Mouse (Mus musculus): ENCODE measurements at regions not wholly inside any gene's neighbourhood (a gene's known extent, or its start where the extent isn't known, plus 50 kb on each side); places are given as distances from the start of the nearest gene placed in this dataset.
"Not testable (repeated sequence)": the region's sequence is repeated elsewhere in the genome, so short reads cannot be mapped to it uniquely, and the experiment has no call there.

DNA sequence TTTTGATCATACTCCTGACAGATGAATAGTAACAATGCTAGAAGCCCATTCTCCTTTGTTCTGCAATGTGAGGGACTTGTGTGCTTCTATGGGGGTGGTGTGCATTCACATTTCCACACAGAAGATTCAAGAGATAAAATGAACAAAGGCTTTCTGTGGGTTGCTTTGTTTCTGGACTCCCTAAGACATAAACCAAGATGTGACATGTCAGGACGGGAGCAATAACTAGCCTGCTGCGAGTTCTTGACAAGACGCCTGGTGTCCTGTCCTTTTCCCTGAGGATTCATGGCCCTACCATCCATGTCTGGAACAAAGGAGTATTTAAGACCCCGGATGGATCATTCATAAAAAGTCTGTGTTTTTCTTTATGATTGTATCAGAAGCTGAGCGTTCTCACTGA lies 874.7 kb downstream of the Robo1 start:
- peaks cover 16% of the 10 kb centered on the region for H3K9me3 ChIP-seq (ENCODE audit: control insufficient read depth, low read length)
- H3K27me3 ChIP-seq (ENCODE audit: control insufficient read depth), result no peaks in the 10 kb centered on the region
- no peaks in the 10 kb centered on the region for H3K36me3 ChIP-seq (ENCODE audit: control insufficient read depth)
- TF ChIP-seq GATA1 (IDR thresholded peaks at IDR 0.05; ENCODE audit: low read length), result no peak
- no peak for TF ChIP-seq TAL1 (IDR thresholded peaks at IDR 0.05; ENCODE audit: low read length)
- no peaks in the 10 kb centered on the region for H3K4me1 ChIP-seq (ENCODE audit: control insufficient read depth)
- H3K4me3 ChIP-seq (replicated peaks), result no peak overlapping the region

DNA sequence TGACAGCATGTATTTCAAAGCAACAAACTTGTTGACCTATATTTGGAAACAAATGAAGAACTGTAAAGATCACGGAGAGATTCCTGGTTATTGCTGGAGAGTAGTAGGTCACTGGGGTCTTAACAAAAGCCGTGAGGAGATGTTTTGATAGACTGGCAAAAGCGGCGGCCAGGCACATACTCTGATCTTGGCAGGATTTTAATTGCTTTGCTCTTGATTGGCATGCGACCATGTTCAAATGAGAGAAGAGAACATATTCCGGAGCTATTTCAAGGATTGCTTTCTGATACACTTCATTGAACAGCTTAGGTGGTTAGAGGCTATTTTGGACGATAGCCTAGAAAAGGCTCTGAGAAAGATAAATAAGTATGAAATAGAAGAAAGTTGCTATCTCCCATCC lies 874.2 kb downstream of the Robo1 start:
- TF ChIP-seq GATA1 (IDR thresholded peaks at IDR 0.05; ENCODE audit: low read length) (no peak), TAL1 (IDR thresholded peaks at IDR 0.05; ENCODE audit: low read length) (no peak)
- no peaks in the 10 kb centered on the region for H3K27me3 ChIP-seq (ENCODE audit: control insufficient read depth)
- H3K4me1 ChIP-seq (ENCODE audit: control insufficient read depth), result no peaks in the 10 kb centered on the region
- peaks cover 16% of the 10 kb centered on the region for H3K9me3 ChIP-seq (ENCODE audit: control insufficient read depth, low read length)
- no peaks in the 10 kb centered on the region for H3K36me3 ChIP-seq (ENCODE audit: control insufficient read depth)
- no peak overlapping the region for H3K4me3 ChIP-seq (replicated peaks)

GRCm38 (mm10) chr16:73155447-73155846 lies 847.3 kb downstream of the Robo1 start:
- no peaks in the 10 kb centered on the region for H3K36me3 ChIP-seq (ENCODE audit: control insufficient read depth)
- TF ChIP-seq TAL1 (IDR thresholded peaks at IDR 0.05; ENCODE audit: low read length) (no peak), GATA1 (IDR thresholded peaks at IDR 0.05; ENCODE audit: low read length) (no peak)
- H3K9me3 ChIP-seq (ENCODE audit: control insufficient read depth, low read length), result peaks cover 9% of the 10 kb centered on the region; the same call in 1 of the 2 replicates
- H3K4me3 ChIP-seq (replicated peaks), result no peak overlapping the region
- H3K27me3 ChIP-seq (ENCODE audit: control insufficient read depth), result no peaks in the 10 kb centered on the region
- no peaks in the 10 kb centered on the region for H3K4me1 ChIP-seq (ENCODE audit: control insufficient read depth)

GRCm38 (mm10) chr16:73127927-73128326 lies 819.8 kb downstream of the Robo1 start:
- H3K36me3 ChIP-seq (ENCODE audit: control insufficient read depth); H3K4me1 ChIP-seq (ENCODE audit: control insufficient read depth); H3K27me3 ChIP-seq (ENCODE audit: control insufficient read depth); H3K9me3 ChIP-seq (ENCODE audit: control insufficient read depth, low read length); H3K4me3 ChIP-seq (replicated peaks): not testable (repeated sequence)

- H3K9me3 ChIP-seq (ENCODE audit: control insufficient read depth, low read length), result no peaks in the 10 kb centered on the region; the same call in 1 of the 2 replicates
- TF ChIP-seq GATA1 (IDR thresholded peaks at IDR 0.05; ENCODE audit: low read length) (no peak), TAL1 (IDR thresholded peaks at IDR 0.05; ENCODE audit: low read length) (no peak)
- no peaks in the 10 kb centered on the region for H3K4me1 ChIP-seq (ENCODE audit: control insufficient read depth)
- no peaks in the 10 kb centered on the region for H3K36me3 ChIP-seq (ENCODE audit: control insufficient read depth)
- H3K27me3 ChIP-seq (ENCODE audit: control insufficient read depth), result no peaks in the 10 kb centered on the region
- no peak overlapping the region for H3K4me3 ChIP-seq (replicated peaks)
Observed at GRCm38 (mm10) chr16:73120568-73120967, 812.5 kb downstream of the Robo1 start.

- TF ChIP-seq GATA1 (IDR thresholded peaks at IDR 0.05; ENCODE audit: low read length), result no peak
- no peak for TF ChIP-seq TAL1 (IDR thresholded peaks at IDR 0.05; ENCODE audit: low read length)
- no peaks in the 10 kb centered on the region for H3K27me3 ChIP-seq (ENCODE audit: control insufficient read depth)
- no peaks in the 10 kb centered on the region for H3K4me1 ChIP-seq (ENCODE audit: control insufficient read depth)
- no peak overlapping the region for H3K4me3 ChIP-seq (replicated peaks)
- H3K36me3 ChIP-seq (ENCODE audit: control insufficient read depth), result no peaks in the 10 kb centered on the region
- no peaks in the 10 kb centered on the region for H3K9me3 ChIP-seq (ENCODE audit: control insufficient read depth, low read length)
Observed at GRCm38 (mm10) chr16:73117338-73117737, 809.2 kb downstream of the Robo1 start.

DNA sequence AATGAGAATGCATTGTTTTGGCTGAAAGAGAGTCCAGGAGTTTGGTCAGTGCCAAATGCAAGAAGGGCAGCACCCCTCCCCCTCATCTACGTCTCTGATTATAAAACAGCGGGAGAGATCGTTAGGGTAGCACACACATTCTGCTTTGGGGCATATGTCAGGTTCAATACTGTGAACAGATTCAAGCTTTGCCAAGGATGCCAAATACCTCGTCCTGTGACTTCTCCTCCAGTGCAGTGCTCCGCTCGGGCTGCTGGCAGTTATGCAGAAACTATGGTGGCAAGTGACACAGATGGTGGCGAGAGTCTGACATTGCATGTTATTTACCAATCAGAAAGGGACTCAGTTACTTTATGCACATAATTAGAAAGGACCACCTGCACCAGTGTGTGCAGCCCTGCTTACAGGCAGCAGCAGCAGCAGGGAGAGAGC lies 799.9 kb downstream of the Robo1 start:
- Histone ChIP-seq H3K9me3 (ENCODE audit: control insufficient read depth, low read length) (0 out of 2 replicates have a peak, but pooled peaks cover 3% of the 10 kb centered on the region), H3K4me1 (ENCODE audit: control insufficient read depth) (no peaks in the 10 kb centered on the region), H3K27me3 (ENCODE audit: control insufficient read depth) (no peaks in the 10 kb centered on the region), H3K36me3 (ENCODE audit: control insufficient read depth) (no peaks in the 10 kb centered on the region), H3K4me3 (replicated peaks) (no peak overlapping the region)
- TF ChIP-seq GATA1 (IDR thresholded peaks at IDR 0.05; ENCODE audit: low read length) (no peak), TAL1 (IDR thresholded peaks at IDR 0.05; ENCODE audit: low read length) (no peak)

DNA sequence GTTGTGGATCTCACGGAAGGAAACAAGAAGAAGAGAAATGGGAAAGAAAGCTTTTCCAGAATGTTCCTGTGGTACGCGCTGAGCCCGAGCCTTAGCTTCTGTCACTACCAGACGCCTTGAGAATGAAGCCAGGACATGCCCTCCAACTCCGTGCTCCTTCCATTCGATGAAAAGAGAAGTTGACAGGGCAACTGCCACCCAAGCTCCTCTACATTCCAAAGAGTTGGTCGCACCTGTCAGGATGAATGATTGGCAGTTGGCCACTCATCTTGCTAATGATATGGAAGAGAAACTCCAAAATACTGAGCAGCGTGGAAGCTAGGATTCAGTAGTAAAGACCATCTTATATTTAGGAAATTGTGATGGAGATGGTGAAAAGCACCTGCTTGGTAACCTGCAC lies 799.5 kb downstream of the Robo1 start:
- no peaks in the 10 kb centered on the region for H3K27me3 ChIP-seq (ENCODE audit: control insufficient read depth)
- TF ChIP-seq TAL1 (IDR thresholded peaks at IDR 0.05; ENCODE audit: low read length) (no peak), GATA1 (IDR thresholded peaks at IDR 0.05; ENCODE audit: low read length) (no peak)

DNA sequence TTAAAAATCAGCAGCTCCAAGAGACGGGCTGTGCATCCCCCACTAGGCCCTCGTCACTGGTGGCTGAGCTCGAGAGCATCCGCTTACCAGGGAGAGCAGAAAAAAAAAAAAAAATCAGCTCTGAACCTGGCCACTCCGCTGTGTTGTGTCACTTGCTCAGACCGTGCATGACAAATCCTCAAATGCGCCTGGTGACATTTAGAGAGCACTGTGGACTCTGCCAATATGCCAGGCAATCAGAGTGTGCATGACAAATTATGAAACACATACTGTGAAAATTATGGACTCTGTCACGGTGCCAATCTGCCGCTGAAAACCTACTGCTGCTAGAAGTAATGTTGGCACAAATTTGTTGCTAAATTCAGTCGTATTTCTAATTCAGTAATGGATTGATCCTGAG lies 797.4 kb downstream of the Robo1 start:
- Histone ChIP-seq H3K9me3 (ENCODE audit: control insufficient read depth, low read length) (0 out of 2 replicates have a peak, but pooled peaks cover 3% of the 10 kb centered on the region), H3K4me1 (ENCODE audit: control insufficient read depth) (no peaks in the 10 kb centered on the region)
- TF ChIP-seq GATA1 (IDR thresholded peaks at IDR 0.05; ENCODE audit: low read length), result no peak

More for the DNA sequence above, 799.5 kb downstream of the Robo1 start:
- 0 out of 2 replicates have a peak, but pooled peaks cover 3% of the 10 kb centered on the region for H3K9me3 ChIP-seq (ENCODE audit: control insufficient read depth, low read length)
- H3K36me3 ChIP-seq (ENCODE audit: control insufficient read depth), result no peaks in the 10 kb centered on the region
- no peaks in the 10 kb centered on the region for H3K4me1 ChIP-seq (ENCODE audit: control insufficient read depth)
- H3K4me3 ChIP-seq (replicated peaks), result no peak overlapping the region

DNA sequence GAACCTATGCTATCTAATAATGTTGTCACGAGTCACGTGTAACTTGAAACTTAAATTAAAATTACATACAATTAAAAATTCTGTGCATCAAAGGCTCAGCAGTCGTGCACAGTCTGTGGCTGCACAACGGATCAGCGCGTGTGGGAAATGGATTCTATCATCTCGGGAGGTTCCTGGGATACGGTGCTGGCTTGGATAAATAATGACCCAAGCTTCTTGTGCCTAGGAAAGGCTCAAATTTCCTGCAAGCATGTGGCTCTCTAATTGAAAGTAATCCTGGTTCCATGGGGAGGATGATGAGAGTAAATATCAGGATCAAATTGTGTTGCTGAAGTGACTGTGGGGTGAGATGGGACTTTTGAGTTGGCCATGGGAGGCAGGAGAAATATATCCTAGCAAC lies 792.2 kb downstream of the Robo1 start:
- Histone ChIP-seq H3K4me1 (ENCODE audit: control insufficient read depth) (no peaks in the 10 kb centered on the region), H3K36me3 (ENCODE audit: control insufficient read depth) (no peaks in the 10 kb centered on the region), H3K27me3 (ENCODE audit: control insufficient read depth) (no peaks in the 10 kb centered on the region), H3K4me3 (replicated peaks) (no peak overlapping the region), H3K9me3 (ENCODE audit: control insufficient read depth, low read length) (no peaks in the 10 kb centered on the region)
- TF ChIP-seq GATA1 (IDR thresholded peaks at IDR 0.05; ENCODE audit: low read length) (no peak), TAL1 (IDR thresholded peaks at IDR 0.05; ENCODE audit: low read length) (no peak)

More for the DNA sequence above, 797.4 kb downstream of the Robo1 start:
- H3K4me3 ChIP-seq (replicated peaks), result no peak overlapping the region
- no peaks in the 10 kb centered on the region for H3K36me3 ChIP-seq (ENCODE audit: control insufficient read depth)
- no peaks in the 10 kb centered on the region for H3K27me3 ChIP-seq (ENCODE audit: control insufficient read depth)
